Mouse (Mus musculus) spleen, embryonic (tissue): ENCODE measurements around the gene Hs3st6.
"Not testable (repeated sequence)": the region's sequence is repeated elsewhere in the genome, so short reads cannot be mapped to it uniquely, and the experiment has no call there.

ENCODE experiments used
- CTCF ChIA-PET: fragments of 350-600 bp; sonication (Branson Sonifier 250); formaldehyde crosslinking; loops from one replicate; lab custom pipeline; 2022; lab: Charles Lee

Hs3st6 gene

GRCm38 (mm10) chr17:24752415-24753394, at the start of gene Hs3st6:
Gene Hs3st6, plus strand, starts transcription at chr17:24752988.
- CTCF ChIA-PET: interaction anchor here (0.6 to 0.7 kb wide), 2 partner anchors 11 to 901 kb away, joined by 4 read pairs; no protein-coding TSS in a partner anchor

- CTCF ChIA-PET: no interaction called here
Measured at GRCm38 (mm10) chr17:24705821-24706220, 47.0 kb upstream of the Hs3st6 start.

GRCm38 (mm10) chr17:24706982-24707800, 45.6 kb upstream of the Hs3st6 start, which contains the start of gene Tbl3:
Gene Tbl3, minus strand, starts transcription at chr17:24707660.
- CTCF ChIA-PET: interaction anchor here (0.7 to 1.3 kb wide), 2 partner anchors 10 to 110 kb away, joined by 3 to 4 read pairs; no protein-coding TSS in a partner anchor

GRCm38 (mm10) chr17:24707801-24708425, 44.9 kb upstream of the Hs3st6 start:
- CTCF ChIA-PET: interaction anchor here (0.6 to 1.3 kb wide), 3 partner anchors 11 to 183 kb away, joined by 3 to 5 read pairs (median 4); no protein-coding TSS in a partner anchor

- CTCF ChIA-PET: interaction anchor here (1.3 kb wide), 1 partner anchor 11 kb away, joined by 4 read pairs; no protein-coding TSS in a partner anchor
Measured at GRCm38 (mm10) chr17:24708646-24709045, 44.1 kb upstream of the Hs3st6 start.

GRCm38 (mm10) chr17:24715556-24715955, 37.2 kb upstream of the Hs3st6 start:
- CTCF ChIA-PET: no interaction called here

GRCm38 (mm10) chr17:24716166-24716682, 36.6 kb upstream of the Hs3st6 start:
- CTCF ChIA-PET: no interaction called here

- CTCF ChIA-PET: interaction anchor here (0.6 to 0.7 kb wide), 2 partner anchors 22 to 35 kb away, joined by 3 to 20 read pairs; no protein-coding TSS in a partner anchor
Measured at GRCm38 (mm10) chr17:24717943-24718342, 34.8 kb upstream of the Hs3st6 start, which contains the start of the genes Rnf151 and Rps2. Gene Rnf151, minus strand, starts transcription at chr17:24718063. Gene Rps2, plus strand, starts transcription at chr17:24718116.

GRCm38 (mm10) chr17:24718938-24719337, 33.9 kb upstream of the Hs3st6 start:
- CTCF ChIA-PET: not testable (repeated sequence)

- CTCF ChIA-PET: no interaction called here
Measured at GRCm38 (mm10) chr17:24719494-24720222, 33.1 kb upstream of the Hs3st6 start.

- CTCF ChIA-PET: not testable (repeated sequence)
Measured at GRCm38 (mm10) chr17:24720616-24721015, 32.2 kb upstream of the Hs3st6 start.

GRCm38 (mm10) chr17:24721383-24721955, 31.3 kb upstream of the Hs3st6 start:
- CTCF ChIA-PET: not testable (repeated sequence)

- CTCF ChIA-PET: interaction anchor here (0.7 kb wide), 1 partner anchor 457 kb away, joined by 4 read pairs; no protein-coding TSS in a partner anchor
Measured at GRCm38 (mm10) chr17:24722220-24722924, 30.4 kb upstream of the Hs3st6 start.

- CTCF ChIA-PET: interaction anchor here (0.6 to 0.7 kb wide), 4 partner anchors 8 to 456 kb away, joined by 3 to 4 read pairs (median 3); partner anchors contain the start of gene Jpt2
Measured at GRCm38 (mm10) chr17:24723122-24723880, 29.5 kb upstream of the Hs3st6 start.

- CTCF ChIA-PET: interaction anchor here (0.7 kb wide), 2 partner anchors 43 to 237 kb away, joined by 3 read pairs; partner anchors contain the start of gene Jpt2
Measured at GRCm38 (mm10) chr17:24723881-24724180, 29.0 kb upstream of the Hs3st6 start.

- CTCF ChIA-PET: interaction anchor here (1.7 kb wide), 1 partner anchor 9 kb away, joined by 5 read pairs; no protein-coding TSS in a partner anchor
Measured at GRCm38 (mm10) chr17:24724184-24724583, 28.6 kb upstream of the Hs3st6 start, which contains the start of gene Ndufb10. Gene Ndufb10, minus strand, starts transcription at chr17:24724478.

GRCm38 (mm10) chr17:24725637-24726390, 27.0 kb upstream of the Hs3st6 start:
- CTCF ChIA-PET: interaction anchor here (1.7 kb wide), 1 partner anchor 8 kb away, joined by 5 read pairs; no protein-coding TSS in a partner anchor
